Mouse (Mus musculus) embryonic facial prominence, embryonic 10.5 days (tissue): ENCODE data around the gene Slc25a33. TPM values are rescaled to one million over a fixed set of nuclear protein-coding genes. Genes with fewer than 3 reads are reported as not detected.

Experiments used
- DNase-seq: peaks from one replicate; pipeline ENCODE4 v3.0.0-alpha.2; 2017; ENCODE audit warnings: low spot score
- H3K27ac ChIP-seq: fragments of 300-500 bp; sonication (generic); replicated peaks from 2 replicates; pipeline ENCODE4 v1.5.1; 2016; ENCODE audit warnings: mild to moderate bottlenecking
- H3K27me3 ChIP-seq: fragments of 300-500 bp; sonication (generic); replicated peaks from 2 replicates; pipeline ENCODE4 v1.6.1; 2016; ENCODE audit warnings: low read depth, mild to moderate bottlenecking; ENCODE audit not compliant: poor library complexity, severe bottlenecking
- H3K36me3 ChIP-seq: fragments of 300-500 bp; sonication (generic); replicated peaks from 2 replicates; pipeline ENCODE4 v1.6.1; 2016; ENCODE audit warnings: mild to moderate bottlenecking, moderate library complexity
- H3K4me1 ChIP-seq: fragments of 300-500 bp; sonication (generic); 2 replicates; pipeline ENCODE4 v1.6.1; 2016
- H3K4me3 ChIP-seq: fragments of 300-500 bp; sonication (generic); 2 replicates; pipeline ENCODE4 v1.5.1; 2016; ENCODE audit warnings: mild to moderate bottlenecking, moderate library complexity
- H3K9me3 ChIP-seq: fragments of 300-500 bp; sonication (generic); 2 replicates; pipeline ENCODE4 v1.6.1; 2016; ENCODE audit warnings: mild to moderate bottlenecking
- WGBS: fragments of 180-500 bp; shearing (Covaris S2); methylation state at CpG from one replicate; pipeline ENCODE4 v1.1.7; 2016; 5-methylcytosine and 5-hydroxymethylcytosine counted together
- polyA plus RNA-seq: library from polyadenylated mRNA; unstranded; fragments of >200 nt; fragmentation: Nextera tagmentation; extraction: Ambion mirVana; gene quantifications from 2 replicates; pipeline ENCODE4 v1.2.1, GENCODE M21; 2016

The Slc25a33 gene
- polyA plus RNA-seq, 1 experiment from 2014 or later = 17.6 TPM

DNA sequence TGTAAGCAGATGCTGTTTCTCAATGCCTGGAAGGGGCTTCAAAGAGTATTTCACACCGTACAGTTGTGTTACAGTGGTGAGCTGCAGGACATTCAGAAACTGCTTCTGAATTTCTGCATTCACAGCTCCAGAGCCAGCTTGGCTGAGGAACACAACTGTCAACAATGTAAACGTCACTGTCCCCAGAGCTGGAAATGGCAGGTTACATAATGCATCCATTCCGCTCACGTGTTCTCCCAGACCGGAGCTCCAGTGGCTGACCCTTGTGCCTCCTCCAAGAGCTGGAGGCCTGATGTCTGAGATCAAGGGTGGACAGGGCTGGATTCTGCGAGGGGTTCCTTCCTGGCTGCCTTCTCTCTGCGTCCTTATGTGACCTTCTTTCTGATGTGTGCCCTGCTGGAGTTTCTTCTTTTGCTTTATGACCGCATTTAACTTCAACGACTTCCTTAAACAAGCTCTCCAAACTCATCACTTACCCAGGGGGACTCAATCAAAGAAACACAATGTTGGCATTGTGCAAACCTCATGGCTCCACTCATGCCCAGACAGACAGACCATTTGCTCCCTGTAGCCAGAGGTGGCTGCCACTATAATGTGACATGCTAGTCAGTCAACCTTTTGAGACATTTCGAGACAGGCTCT lies 18.2 kb upstream of the Slc25a33 start:
- 59% methylated on average over 10 of the region's 10 CpGs for WGBS
- no peak for DNase-seq
- Histone ChIP-seq H3K36me3 (no peaks in the 10 kb centered on the region), H3K4me1 (peaks cover 48% of the 10 kb centered on the region), H3K27me3 (no peaks in the 10 kb centered on the region), H3K9me3 (no peaks in the 10 kb centered on the region), H3K27ac (no peak overlapping the region), H3K4me3 (no peak overlapping the region)

DNA sequence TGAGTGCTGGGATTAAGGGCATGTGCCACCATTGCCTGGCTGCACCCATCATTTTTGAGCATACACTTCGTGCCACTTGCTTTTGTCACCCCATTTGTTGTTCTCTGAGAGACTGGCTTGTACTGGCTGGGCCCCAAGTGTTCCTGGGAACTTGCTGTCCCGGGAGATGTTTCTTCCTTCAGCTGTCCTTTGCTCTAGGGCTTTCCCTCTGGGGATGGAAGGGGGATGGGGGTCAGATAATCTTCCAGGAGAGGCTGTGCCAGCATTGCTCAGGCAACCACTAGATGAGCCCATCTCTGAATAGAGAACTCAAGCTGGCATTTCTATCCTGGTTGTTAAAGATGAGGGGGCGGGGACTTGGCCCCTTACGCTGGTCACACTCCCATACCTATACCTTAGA lies 17.4 kb upstream of the Slc25a33 start:
- no peak for DNase-seq
- no peaks in the 10 kb centered on the region for H3K36me3 ChIP-seq
- H3K27ac ChIP-seq = no peak overlapping the region
- H3K4me1 ChIP-seq = peaks cover 40% of the 10 kb centered on the region
- 79% methylated on average over 4 of the region's 4 CpGs for WGBS
- H3K4me3 ChIP-seq = no peak overlapping the region
- H3K27me3 ChIP-seq = no peaks in the 10 kb centered on the region
- no peaks in the 10 kb centered on the region for H3K9me3 ChIP-seq

DNA sequence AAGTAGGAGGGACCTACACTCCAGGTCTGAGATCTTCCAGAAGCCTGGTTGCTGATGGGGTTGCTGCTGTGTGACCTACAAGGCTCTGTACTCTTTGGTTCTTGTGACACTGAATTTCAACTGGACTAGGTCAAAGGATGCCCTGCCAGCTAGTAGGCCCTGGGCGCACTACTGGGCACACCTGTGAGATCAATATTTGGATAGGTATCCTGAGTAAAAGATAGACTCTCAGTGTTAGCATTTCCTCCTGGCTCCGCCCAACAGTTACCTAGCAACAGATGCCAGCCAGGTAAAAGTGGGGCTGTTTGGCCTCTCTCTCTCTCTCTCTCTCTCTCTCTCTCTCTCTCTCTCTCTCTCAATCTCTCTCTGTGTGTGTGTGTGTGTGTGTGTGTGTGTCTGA lies 16.9 kb upstream of the Slc25a33 start:
- no peak overlapping the region for H3K27ac ChIP-seq
- no peaks in the 10 kb centered on the region for H3K27me3 ChIP-seq
- no peaks in the 10 kb centered on the region for H3K9me3 ChIP-seq
- no peaks in the 10 kb centered on the region for H3K36me3 ChIP-seq
- H3K4me3 ChIP-seq = no peak overlapping the region
- peaks cover 38% of the 10 kb centered on the region for H3K4me1 ChIP-seq
- no peak for DNase-seq
- 91% methylated on average over 2 of the region's 2 CpGs for WGBS

DNA sequence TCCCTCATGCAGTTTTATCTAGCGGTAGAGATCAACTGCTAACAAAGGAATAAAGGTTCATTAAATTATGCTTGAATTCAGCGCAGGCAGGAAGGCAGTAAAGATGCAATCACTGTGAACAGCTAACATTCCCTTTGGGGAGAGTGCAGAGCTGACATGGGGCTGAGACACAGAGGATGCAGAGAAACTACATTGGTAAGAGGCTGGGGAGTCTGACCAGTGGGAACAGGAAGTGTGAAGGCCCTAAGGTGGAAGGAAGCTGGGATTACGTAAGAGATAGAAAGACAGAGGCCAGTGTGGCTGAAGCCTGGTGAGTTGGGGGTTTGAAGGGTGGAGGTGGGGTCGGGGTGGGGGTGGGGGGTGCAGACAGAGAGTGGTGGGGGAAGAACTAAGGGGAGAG lies 16.5 kb upstream of the Slc25a33 start:
- no peak overlapping the region for H3K4me3 ChIP-seq
- H3K9me3 ChIP-seq = no peaks in the 10 kb centered on the region
- no peaks in the 10 kb centered on the region for H3K27me3 ChIP-seq
- no peak for DNase-seq
- peaks cover 38% of the 10 kb centered on the region for H3K4me1 ChIP-seq
- WGBS = 74% methylated on average over 4 of the region's 4 CpGs
- no peak overlapping the region for H3K27ac ChIP-seq
- no peaks in the 10 kb centered on the region for H3K36me3 ChIP-seq

DNA sequence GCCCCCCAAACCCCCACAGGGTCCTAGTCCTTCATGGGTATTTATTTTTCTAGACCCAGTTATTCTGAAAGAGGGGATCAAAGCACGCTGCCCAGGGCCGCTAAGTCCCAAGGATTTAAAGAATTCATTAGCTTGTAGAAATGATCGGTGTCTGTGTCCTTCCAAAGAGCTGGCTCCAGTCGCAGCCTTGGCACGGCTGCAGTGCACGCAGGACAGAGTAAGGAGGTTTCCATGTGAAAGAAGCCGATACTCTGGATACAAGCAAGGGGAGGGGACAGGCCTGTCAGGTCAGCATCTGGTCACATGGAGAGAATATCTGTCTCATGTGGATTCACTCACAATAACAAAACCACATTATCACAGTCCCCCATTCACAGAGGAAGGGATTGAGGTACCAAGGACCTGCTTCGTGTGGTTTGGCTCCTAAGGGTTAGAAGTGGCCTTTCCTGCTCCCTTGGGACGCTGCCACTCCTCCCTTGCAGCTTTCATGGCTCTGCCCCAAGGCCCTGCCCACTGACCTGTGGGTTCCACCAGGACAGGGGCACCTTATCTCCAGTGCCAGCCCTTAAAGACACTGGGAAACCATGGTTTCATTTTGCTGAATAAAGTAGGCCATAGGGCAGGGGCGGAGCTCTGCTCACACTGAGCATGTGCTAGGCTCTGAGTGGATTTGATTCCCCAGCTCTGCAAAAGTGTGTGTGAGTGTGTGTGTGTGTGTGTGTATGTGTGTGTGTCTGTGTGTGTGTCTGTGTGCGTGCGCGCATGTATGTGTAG lies 15.5 kb upstream of the Slc25a33 start:
- DNase-seq = no peak
- Histone ChIP-seq H3K27me3 (no peaks in the 10 kb centered on the region), H3K4me3 (no peak overlapping the region), H3K9me3 (no peaks in the 10 kb centered on the region), H3K4me1 (peaks cover 38% of the 10 kb centered on the region), H3K36me3 (no peaks in the 10 kb centered on the region), H3K27ac (no peak overlapping the region)
- WGBS = 84% methylated on average over 13 of the region's 13 CpGs

DNA sequence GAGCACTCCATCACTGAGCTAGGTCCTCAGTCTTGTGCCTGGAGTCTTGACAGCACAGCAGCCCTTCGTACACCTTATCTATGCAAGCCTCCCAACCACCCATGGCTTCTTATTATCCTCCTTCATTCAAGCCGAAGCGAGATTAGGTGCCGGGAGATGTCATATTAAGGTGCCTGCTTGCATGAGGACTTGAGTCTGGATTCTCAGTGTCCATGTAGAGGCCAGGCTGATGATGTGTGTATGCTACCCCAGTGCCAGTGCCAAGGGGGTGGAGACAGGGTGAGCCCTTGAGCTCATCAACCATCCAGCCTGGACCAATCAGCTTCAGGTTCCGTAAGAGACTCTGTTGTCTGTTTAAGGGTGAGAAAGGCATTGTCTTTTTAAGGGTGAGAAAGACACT lies 10.8 kb upstream of the Slc25a33 start:
- DNase-seq = no peak

DNA sequence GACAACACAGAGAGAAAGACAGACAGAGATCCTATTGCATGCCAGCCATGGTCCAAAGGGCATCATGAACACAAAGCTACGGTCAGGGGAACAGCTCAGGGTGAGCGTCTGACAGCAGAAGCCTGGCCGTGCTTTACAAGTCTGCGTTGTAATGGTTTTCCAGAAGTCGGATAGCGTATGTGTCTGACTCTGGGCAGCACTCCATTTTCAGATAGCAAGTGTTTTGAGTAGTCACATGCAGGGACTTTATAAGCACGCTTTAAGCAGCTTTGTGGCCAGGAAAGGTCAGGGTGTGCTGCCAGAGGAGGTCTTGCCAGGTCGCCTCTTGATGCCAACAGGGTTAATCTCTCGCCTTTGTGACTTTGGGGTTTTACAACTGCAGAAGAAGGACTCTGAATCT lies 10.3 kb upstream of the Slc25a33 start:
- 88% methylated on average over 9 of the region's 9 CpGs for WGBS
- H3K4me3 ChIP-seq = no peak overlapping the region

More for the DNA sequence above, 10.8 kb upstream of the Slc25a33 start:
- Histone ChIP-seq H3K9me3 (no peaks in the 10 kb centered on the region), H3K27ac (no peak overlapping the region), H3K27me3 (no peaks in the 10 kb centered on the region), H3K36me3 (no peaks in the 10 kb centered on the region), H3K4me1 (peaks cover 14% of the 10 kb centered on the region), H3K4me3 (no peak overlapping the region)
- WGBS = 90% methylated on average over 5 of the region's 5 CpGs

DNA sequence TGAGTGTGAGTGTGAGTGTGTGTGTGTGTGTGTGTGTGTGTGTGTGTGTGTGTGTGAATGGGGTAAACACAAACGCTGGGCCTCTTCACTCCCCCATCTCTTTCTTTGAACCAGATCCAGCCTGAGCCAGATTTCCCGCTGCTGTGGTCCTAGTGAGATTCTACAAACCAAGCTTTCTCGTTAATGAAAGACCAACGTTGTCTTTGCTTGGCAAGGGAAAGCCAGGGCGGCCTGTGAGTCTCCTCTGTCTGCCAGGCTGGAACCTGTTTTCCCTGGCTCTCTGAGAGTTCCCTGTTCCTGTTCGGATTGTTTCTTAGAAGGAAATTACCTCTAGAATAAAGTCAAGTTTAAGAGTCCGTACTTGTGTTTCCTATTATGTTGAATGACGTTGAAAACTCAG lies 8.9 kb upstream of the Slc25a33 start:
- no peak for DNase-seq
- Histone ChIP-seq H3K27me3 (peaks cover under 1% of the 10 kb centered on the region; the same call in 1 of the 2 replicates), H3K4me1 (peaks cover 11% of the 10 kb centered on the region; the same call in 1 of the 2 replicates), H3K27ac (no peak overlapping the region; the same call in 1 of the 2 replicates), H3K36me3 (no peaks in the 10 kb centered on the region), H3K9me3 (no peaks in the 10 kb centered on the region), H3K4me3 (no peak overlapping the region)
- 70% methylated on average over 8 of the region's 8 CpGs for WGBS

More for the DNA sequence above, 10.3 kb upstream of the Slc25a33 start:
- no peak for DNase-seq
- peaks cover 11% of the 10 kb centered on the region for H3K4me1 ChIP-seq
- H3K36me3 ChIP-seq = no peaks in the 10 kb centered on the region
- H3K9me3 ChIP-seq = no peaks in the 10 kb centered on the region
- H3K27ac ChIP-seq = no peak overlapping the region
- H3K27me3 ChIP-seq = no peaks in the 10 kb centered on the region

DNA sequence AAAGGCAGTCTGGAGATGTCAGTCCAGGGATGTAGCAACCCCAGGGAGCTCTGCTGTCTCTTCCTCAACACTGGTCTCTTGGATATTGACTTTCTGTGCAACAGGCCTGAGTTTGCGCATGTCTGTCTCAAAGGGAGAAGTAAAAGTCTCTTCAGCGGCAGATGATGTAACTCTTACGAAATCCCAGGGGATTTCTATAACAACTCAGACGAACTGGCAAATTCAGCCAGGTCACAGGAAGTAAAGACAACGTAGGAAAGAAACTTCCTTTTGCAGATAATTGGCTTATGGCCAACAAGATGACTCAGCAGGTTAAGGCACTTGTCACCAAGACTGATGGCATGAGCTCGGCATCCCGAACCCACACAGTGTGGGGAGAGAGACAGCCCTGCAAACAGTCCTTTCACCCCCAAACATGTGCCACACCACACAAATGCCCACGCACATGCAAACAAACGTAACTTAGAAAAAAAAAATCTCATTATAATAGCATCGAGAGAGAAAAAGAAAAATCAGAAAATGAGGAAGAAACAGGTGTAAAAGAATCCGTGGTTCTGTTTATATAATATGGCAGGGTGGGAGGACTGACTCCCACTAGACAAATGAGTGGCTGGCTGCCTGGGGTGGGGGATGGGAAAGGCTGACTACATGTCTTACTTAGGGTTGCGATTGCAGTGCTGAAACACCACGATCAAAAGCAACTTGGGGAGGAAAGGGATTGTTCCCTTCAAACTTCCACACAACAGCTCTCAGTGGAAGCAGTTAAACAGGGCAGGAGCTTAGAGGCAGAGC lies 6.7 kb upstream of the Slc25a33 start:
- peaks cover 19% of the 10 kb centered on the region for H3K27me3 ChIP-seq
- H3K27ac ChIP-seq = no peak overlapping the region
- no peak for DNase-seq
- no peak overlapping the region for H3K4me3 ChIP-seq
- peaks cover 14% of the 10 kb centered on the region; the same call in 1 of the 2 replicates for H3K4me1 ChIP-seq
- WGBS = 78% methylated on average over 13 of the region's 13 CpGs
- H3K9me3 ChIP-seq = no peaks in the 10 kb centered on the region
- H3K36me3 ChIP-seq = no peaks in the 10 kb centered on the region

DNA sequence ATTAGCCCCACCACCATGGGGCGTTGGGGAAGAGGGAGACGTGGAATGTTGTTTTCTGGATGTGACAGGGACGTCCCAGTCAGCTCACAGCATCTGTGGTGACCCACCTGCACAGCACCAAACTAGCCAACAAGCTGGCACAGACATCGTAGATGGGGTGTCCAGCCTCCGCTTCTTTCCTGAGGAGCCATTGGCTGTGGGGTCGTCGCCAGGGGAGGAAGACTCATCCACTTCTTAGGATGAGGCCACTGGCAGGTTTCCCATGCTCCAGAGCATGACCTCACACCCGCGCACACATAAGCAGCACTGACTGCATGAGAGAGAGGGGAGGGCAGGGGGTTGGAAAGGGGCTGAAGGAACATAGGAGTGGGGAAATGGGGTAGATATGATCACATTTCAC lies 5.9 kb upstream of the Slc25a33 start:
- H3K9me3 ChIP-seq = no peaks in the 10 kb centered on the region
- no peaks in the 10 kb centered on the region for H3K36me3 ChIP-seq
- no peak overlapping the region for H3K27ac ChIP-seq
- H3K27me3 ChIP-seq = peaks cover 25% of the 10 kb centered on the region
- 83% methylated on average over 9 of the region's 9 CpGs for whole genome bisulfite sequencing
- DNase-seq = no peak
- peaks cover 14% of the 10 kb centered on the region; the same call in 1 of the 2 replicates for H3K4me1 ChIP-seq
- no peak overlapping the region for H3K4me3 ChIP-seq

DNA sequence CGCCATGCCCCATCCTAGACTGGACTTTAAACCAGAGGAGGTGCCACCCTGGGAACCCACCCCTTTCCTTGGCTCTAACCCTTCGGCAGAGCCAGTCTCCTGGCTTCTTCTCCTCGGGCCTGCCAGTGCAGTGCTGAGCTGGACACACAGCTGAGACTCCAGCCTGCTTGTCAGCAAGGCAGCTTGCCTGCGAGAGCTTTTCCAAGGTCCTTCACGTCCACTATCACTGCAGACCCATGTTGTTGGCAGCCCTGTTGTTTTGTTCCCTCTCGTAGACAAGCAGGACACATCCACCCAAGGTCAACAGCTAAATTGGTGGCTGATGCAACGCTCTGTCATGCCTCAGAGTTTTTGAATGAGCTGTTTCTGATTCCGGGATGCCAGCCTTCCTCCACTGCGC lies 3.0 kb upstream of the Slc25a33 start:
- Histone ChIP-seq H3K27me3 (peaks cover 33% of the 10 kb centered on the region), H3K36me3 (no peaks in the 10 kb centered on the region), H3K4me3 (no peak overlapping the region), H3K27ac (no peak overlapping the region), H3K9me3 (no peaks in the 10 kb centered on the region), H3K4me1 (peaks cover 30% of the 10 kb centered on the region)
- DNase-seq = no peak
- WGBS = 85% methylated on average over 9 of the region's 9 CpGs

DNA sequence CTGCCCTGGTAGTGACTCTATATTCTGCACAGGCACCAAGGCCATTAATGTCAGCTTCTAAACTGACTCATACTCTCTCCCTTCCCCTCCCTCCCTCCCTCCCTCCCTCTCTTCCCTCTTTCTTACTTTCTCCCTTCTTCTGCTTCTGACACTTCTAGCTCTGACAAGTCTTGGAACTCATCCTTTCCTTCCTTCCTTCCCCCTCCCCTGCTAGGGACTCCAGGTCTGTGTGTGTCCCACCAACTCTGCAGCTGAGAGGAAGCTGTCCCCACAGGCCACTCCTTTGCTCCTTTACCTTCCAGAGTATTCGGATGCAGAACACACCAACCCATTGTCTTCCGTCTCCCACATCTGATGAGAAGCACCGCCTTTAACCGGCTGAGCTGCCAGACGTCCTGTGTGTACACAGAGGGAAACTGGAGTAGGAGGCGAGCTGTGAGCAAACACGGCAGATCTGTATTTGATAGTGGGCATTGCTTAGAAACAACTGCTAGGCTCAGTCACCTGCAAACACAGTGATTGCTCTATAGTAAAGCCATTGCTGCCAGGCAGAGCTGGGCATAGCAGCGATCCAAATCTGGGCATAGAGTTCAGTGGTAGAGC lies 1.8 kb upstream of the Slc25a33 start:
- Histone ChIP-seq H3K27me3 (peaks cover 33% of the 10 kb centered on the region), H3K4me3 (no peak overlapping the region), H3K27ac (no peak overlapping the region), H3K4me1 (peaks cover 31% of the 10 kb centered on the region), H3K9me3 (no peaks in the 10 kb centered on the region), H3K36me3 (no peaks in the 10 kb centered on the region)
- no peak for DNase-seq
- 26% methylated on average over 8 of the region's 8 CpGs for WGBS
